Mouse (Mus musculus) thymus, postnatal 4 days (tissue): ENCODE data around the gene Tnfaip8l3.
A peak's percentile ranks its signal among the peaks of the same experiment; 100 is the strongest.

ENCODE experiments used
- DNase-seq: peaks from one replicate; pipeline ENCODE4 v3.0.0; 2021

Gene Tnfaip8l3

GRCm38 (mm10) chr9:53986972-53987371 lies 81.2 kb downstream of the Tnfaip8l3 start:
- no peak for DNase-seq

- peak; percentile 76 for DNase-seq
Observed at GRCm38 (mm10) chr9:53984868-53985267, 83.3 kb downstream of the Tnfaip8l3 start.

- peak; percentile 33 for DNase-seq
Observed at GRCm38 (mm10) chr9:53975122-53975518, 93.1 kb downstream of the Tnfaip8l3 start, which contains the start of gene Elmod1. Elmod1 (minus strand) TSS chr9:53975301.

GRCm38 (mm10) chr9:53974328-53975121 lies 93.7 kb downstream of the Tnfaip8l3 start:
- DNase-seq: no peak

- no peak for DNase-seq
Observed at GRCm38 (mm10) chr9:53973929-53974327, 94.3 kb downstream of the Tnfaip8l3 start.
